Mouse (Mus musculus) cerebellum, adult 2 months (tissue): ENCODE measurements around the gene Fbxo10.

Source experiments
- CTCF ChIP-seq: fragments of 200-500 bp; IDR thresholded peaks from 2 replicates; pipeline ENCODE4 v1.5.1; 2011; ENCODE audit warnings: low read depth, mild to moderate bottlenecking, control low read depth, low read length, moderate library complexity, borderline replicate concordance; ENCODE audit not compliant: insufficient read depth
- POLR2A ChIP-seq: fragments of 200-500 bp; IDR thresholded peaks from 2 replicates; pipeline ENCODE4 v1.6.1; 2011; ENCODE audit warnings: low read length, control low read depth, borderline replicate concordance; ENCODE audit not compliant: insufficient read depth

DNA sequence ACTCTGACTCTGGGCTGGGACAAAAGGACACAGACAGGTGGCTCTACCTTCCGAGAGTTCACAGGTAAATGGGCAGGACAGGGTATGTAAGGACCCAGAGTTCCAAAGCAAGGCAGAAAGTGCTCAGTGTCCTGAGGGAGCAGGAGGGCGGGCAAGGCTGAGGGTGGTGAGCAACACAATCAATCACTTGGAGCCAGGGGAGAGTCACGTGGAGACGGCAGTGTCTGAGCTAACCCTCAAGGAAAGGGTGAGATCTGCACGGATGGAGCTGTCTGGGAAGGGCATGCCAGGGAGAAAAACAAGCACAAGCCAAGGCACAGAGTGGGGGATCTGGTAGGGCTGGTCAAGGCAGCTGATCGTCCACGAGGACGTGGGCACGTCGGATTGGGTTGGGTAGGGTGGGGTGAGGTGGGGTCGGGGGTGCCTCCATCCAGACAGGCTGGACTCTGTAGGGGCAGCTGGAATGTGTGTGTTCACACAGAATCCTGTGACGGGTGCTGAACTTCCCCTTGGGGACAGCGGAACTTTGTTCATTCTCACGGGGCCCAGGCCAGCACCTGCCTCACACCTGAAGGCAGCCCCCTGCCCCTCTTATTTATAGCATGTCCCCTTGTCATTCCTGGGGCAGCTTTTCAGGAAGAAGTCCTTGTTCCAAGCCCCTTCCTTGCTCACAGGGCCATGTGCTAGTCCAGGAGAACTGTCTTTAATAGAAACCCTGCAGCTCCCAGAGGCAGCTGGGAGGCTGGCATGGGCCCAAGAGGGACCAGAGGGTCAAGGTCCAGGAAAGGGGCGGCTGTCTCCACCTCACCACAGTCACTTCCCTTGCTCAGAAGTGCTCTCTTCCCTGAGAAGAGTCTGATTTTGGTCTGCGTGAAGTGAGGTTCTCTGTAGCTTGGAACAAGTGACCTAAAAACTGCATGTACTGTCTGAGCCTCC, 49.4 kb downstream of the Fbxo10 start:
- no peak for TF ChIP-seq CTCF
- TF ChIP-seq POLR2A: no peak
